Mouse (Mus musculus) left cerebral cortex, adult 9 months (tissue): ENCODE data around the gene Slc12a8.

Experiments
- DNase-seq, 2 experiments: peaks; one replicate each; pipeline ENCODE4 v3.0.0; 2022; ENCODE audit warnings: low spot score in 2 of 2

The Slc12a8 gene

GRCm38 (mm10) chr16:33673530-33674109 is 156.5 kb downstream of the Slc12a8 start:
- no peak for DNase-seq

GRCm38 (mm10) chr16:33675151-33675847 is 158.2 kb downstream of the Slc12a8 start:
- no peak for DNase-seq

- no peak for DNase-seq
Observed at GRCm38 (mm10) chr16:33675848-33676184, 158.7 kb downstream of the Slc12a8 start.

GRCm38 (mm10) chr16:33676347-33677312 is 159.5 kb downstream of the Slc12a8 start:
- no peak for DNase-seq

- no peak for DNase-seq
Observed at GRCm38 (mm10) chr16:33677313-33677690, 160.2 kb downstream of the Slc12a8 start.

GRCm38 (mm10) chr16:33677901-33678300 is 160.8 kb downstream of the Slc12a8 start:
- DNase-seq: no peak

GRCm38 (mm10) chr16:33680271-33680670 is 163.1 kb downstream of the Slc12a8 start:
- no peak for DNase-seq

GRCm38 (mm10) chr16:33680816-33681215 is 163.7 kb downstream of the Slc12a8 start:
- no peak for DNase-seq

- no peak for DNase-seq
Observed at GRCm38 (mm10) chr16:33681661-33682060, 164.5 kb downstream of the Slc12a8 start.

GRCm38 (mm10) chr16:33682651-33683050 is 165.5 kb downstream of the Slc12a8 start:
- no peak for DNase-seq

- no peak for DNase-seq
Observed at GRCm38 (mm10) chr16:33683206-33684161, 166.4 kb downstream of the Slc12a8 start.

GRCm38 (mm10) chr16:33684162-33684702 is 167.1 kb downstream of the Slc12a8 start, which contains the start of gene Heg1:
Heg1 (plus strand) TSS chr16:33684370.
- DNase-seq: no peak

- no peak for DNase-seq
Observed at GRCm38 (mm10) chr16:33684703-33685701, 167.9 kb downstream of the Slc12a8 start.

- no peak for DNase-seq
Observed at GRCm38 (mm10) chr16:33686056-33686455, 168.9 kb downstream of the Slc12a8 start.

GRCm38 (mm10) chr16:33687724-33688123 is 170.6 kb downstream of the Slc12a8 start:
- DNase-seq: no peak

- no peak for DNase-seq
Observed at GRCm38 (mm10) chr16:33690975-33691747, 174.0 kb downstream of the Slc12a8 start.

GRCm38 (mm10) chr16:33693553-33693952 is 176.4 kb downstream of the Slc12a8 start:
- DNase-seq: no peak

- no peak for DNase-seq
Observed at GRCm38 (mm10) chr16:33696811-33697575, 179.9 kb downstream of the Slc12a8 start.
